Mouse (Mus musculus) adrenal gland (tissue): ENCODE measurements at regions not wholly inside any gene's neighbourhood (a gene's known extent, or its start where the extent isn't known, plus 50 kb on each side); places are given as distances from the start of the nearest gene placed in this dataset.

Experiments
- intact Hi-C: fragments of 180-260 bp; cut with DNase I; formaldehyde crosslinking; loops from one replicate; pipeline ENCODE4 v1.15.1; 2025

GRCm38 (mm10) chr7:111420698-111421097, 337.9 kb upstream of the Eif4g2 start:
- intact Hi-C loops: no loop called here

GRCm38 (mm10) chr7:111417735-111418134, 334.9 kb upstream of the Eif4g2 start:
- intact Hi-C loops: no loop called here

GRCm38 (mm10) chr7:111416061-111416460, 333.2 kb upstream of the Eif4g2 start:
- intact Hi-C loops: no loop called here

GRCm38 (mm10) chr7:111413745-111414144, 330.9 kb upstream of the Eif4g2 start:
- intact Hi-C loops: no loop called here

- intact Hi-C loops: no loop called here
Observed at GRCm38 (mm10) chr7:111412957-111413356, 330.1 kb upstream of the Eif4g2 start.

GRCm38 (mm10) chr7:111411386-111411960, 328.6 kb upstream of the Eif4g2 start:
- intact Hi-C loops: no loop called here

- intact Hi-C loops: no loop called here
Observed at GRCm38 (mm10) chr7:111395972-111396371, 313.1 kb upstream of the Eif4g2 start.

- intact Hi-C loops: no loop called here
Observed at GRCm38 (mm10) chr7:111395111-111395510, 312.3 kb upstream of the Eif4g2 start.

- intact Hi-C loops: no loop called here
Observed at GRCm38 (mm10) chr7:111393846-111394245, 311.0 kb upstream of the Eif4g2 start.

GRCm38 (mm10) chr7:111389690-111390089, 306.9 kb upstream of the Eif4g2 start:
- intact Hi-C loops: no loop called here

- intact Hi-C loops: no loop called here
Observed at GRCm38 (mm10) chr7:111374534-111374933, 291.7 kb upstream of the Eif4g2 start.

- intact Hi-C loops: no loop called here
Observed at GRCm38 (mm10) chr7:111373380-111374173, 290.7 kb upstream of the Eif4g2 start.

- intact Hi-C loops: no loop called here
Observed at GRCm38 (mm10) chr7:111370421-111370887, 287.6 kb upstream of the Eif4g2 start.

GRCm38 (mm10) chr7:111368296-111369004, 285.6 kb upstream of the Eif4g2 start:
- intact Hi-C loops: no loop called here

- intact Hi-C loops: no loop called here
Observed at GRCm38 (mm10) chr7:111366951-111367653, 284.3 kb upstream of the Eif4g2 start.

GRCm38 (mm10) chr7:111365384-111365783, 282.6 kb upstream of the Eif4g2 start:
- intact Hi-C loops: no loop called here

GRCm38 (mm10) chr7:111363206-111363605, 280.4 kb upstream of the Eif4g2 start:
- intact Hi-C loops: no loop called here

GRCm38 (mm10) chr7:111362646-111363045, 279.8 kb upstream of the Eif4g2 start:
- intact Hi-C loops: no loop called here

- intact Hi-C loops: no loop called here
Observed at GRCm38 (mm10) chr7:111355088-111355656, 272.3 kb upstream of the Eif4g2 start.

GRCm38 (mm10) chr7:111354066-111354465, 271.2 kb upstream of the Eif4g2 start:
- intact Hi-C loops: no loop called here

- intact Hi-C loops: no loop called here
Observed at GRCm38 (mm10) chr7:111352176-111352575, 269.3 kb upstream of the Eif4g2 start.
